Mouse (Mus musculus) spleen, postnatal 14 days (tissue): ENCODE measurements at regions not wholly inside any gene's neighbourhood (a gene's known extent, or its start where the extent isn't known, plus 50 kb on each side); places are given as distances from the start of the nearest gene placed in this dataset.

ENCODE experiments used
- DNase-seq, 2 experiments: peaks; one replicate each; pipeline ENCODE4 v3.0.0; 2021 to 2022; ENCODE audit warnings: low spot score in 2 of 2

- DNase-seq, result no peak
Measured at GRCm38 (mm10) chr13:6178362-6179070, 317.2 kb downstream of the Klf6 start.

- DNase-seq, result no peak
Measured at GRCm38 (mm10) chr13:6189133-6189532, 327.9 kb downstream of the Klf6 start.

- no peak for DNase-seq
Measured at GRCm38 (mm10) chr13:6189566-6189965, 328.3 kb downstream of the Klf6 start.

- no peak for DNase-seq
Measured at GRCm38 (mm10) chr13:6191186-6191914, 330.1 kb downstream of the Klf6 start.

GRCm38 (mm10) chr13:6191915-6192295 is 330.6 kb downstream of the Klf6 start:
- DNase-seq, result no peak

- no peak for DNase-seq
Measured at GRCm38 (mm10) chr13:6196690-6197089, 335.4 kb downstream of the Klf6 start.

GRCm38 (mm10) chr13:6199107-6199506 is 337.8 kb downstream of the Klf6 start:
- DNase-seq, result no peak

GRCm38 (mm10) chr13:6201516-6201915 is 340.2 kb downstream of the Klf6 start:
- no peak for DNase-seq

- DNase-seq, result no peak
Measured at GRCm38 (mm10) chr13:6204801-6205200, 343.1 kb upstream of the Pitrm1 start.

GRCm38 (mm10) chr13:6212550-6212949 is 335.4 kb upstream of the Pitrm1 start:
- no peak for DNase-seq

GRCm38 (mm10) chr13:6214189-6214588 is 333.8 kb upstream of the Pitrm1 start:
- no peak for DNase-seq

- DNase-seq, result no peak
Measured at GRCm38 (mm10) chr13:6226087-6226643, 321.8 kb upstream of the Pitrm1 start.

GRCm38 (mm10) chr13:6228278-6228677 is 319.7 kb upstream of the Pitrm1 start:
- no peak for DNase-seq

- DNase-seq, result no peak
Measured at GRCm38 (mm10) chr13:6235394-6235793, 312.6 kb upstream of the Pitrm1 start.

GRCm38 (mm10) chr13:6236503-6236902 is 311.4 kb upstream of the Pitrm1 start:
- no peak for DNase-seq

GRCm38 (mm10) chr13:6237201-6237600 is 310.7 kb upstream of the Pitrm1 start:
- DNase-seq, result no peak

GRCm38 (mm10) chr13:6240855-6241254 is 307.1 kb upstream of the Pitrm1 start:
- DNase-seq, result no peak

- no peak for DNase-seq
Measured at GRCm38 (mm10) chr13:6241472-6242123, 306.4 kb upstream of the Pitrm1 start.

GRCm38 (mm10) chr13:6250106-6250505 is 297.8 kb upstream of the Pitrm1 start:
- DNase-seq, result no peak

GRCm38 (mm10) chr13:6251025-6251862 is 296.7 kb upstream of the Pitrm1 start:
- DNase-seq, result no peak

GRCm38 (mm10) chr13:6252100-6252499 is 295.8 kb upstream of the Pitrm1 start:
- DNase-seq, result no peak

- no peak for DNase-seq
Measured at GRCm38 (mm10) chr13:6255303-6255702, 292.6 kb upstream of the Pitrm1 start.
